Mouse (Mus musculus) common myeloid progenitor, adult 5-6 weeks (primary cell): ENCODE measurements around the gene Ptcd2. TPM values are rescaled to one million over a fixed set of nuclear protein-coding genes. Genes with fewer than 3 reads are reported as not detected.

Experiments
- ATAC-seq: replicated peaks from 2 replicates; pipeline ENCODE4 v1.8.0; 2016; ENCODE audit warnings: low read depth, mild to moderate bottlenecking, moderate TSS enrichment, inconsistent platforms; ENCODE audit not compliant: poor library complexity, severe bottlenecking
- total RNA-seq: library from RNA; stranded (forward); fragments of 200-1000, 187-1606 nt; gene quantifications from 2 replicates; pipeline ENCODE4 v1.2.3, GENCODE M21; 2017

Ptcd2 gene
- total RNA-seq: 60.5 and 64.4 TPM in 2 replicates

GRCm38 (mm10) chr13:99344599-99345575, at the start of gene Ptcd2, which contains the start of gene Mrps27:
Gene Ptcd2, minus strand, starts transcription at chr13:99344705.
Gene Mrps27, plus strand, starts transcription at chr13:99344786.
- ATAC-seq: peak; percentile 100

- peak; percentile 66 for ATAC-seq
Observed at GRCm38 (mm10) chr13:99393128-99393527, 48.6 kb upstream of the Ptcd2 start.

GRCm38 (mm10) chr13:99391417-99391816, 46.9 kb upstream of the Ptcd2 start:
- no peak for ATAC-seq

GRCm38 (mm10) chr13:99387901-99388811, 43.7 kb upstream of the Ptcd2 start:
- ATAC-seq: peak; percentile 60

GRCm38 (mm10) chr13:99386341-99386740, 41.8 kb upstream of the Ptcd2 start:
- ATAC-seq: no peak

- ATAC-seq: no peak
Observed at GRCm38 (mm10) chr13:99385911-99386310, 41.4 kb upstream of the Ptcd2 start.

GRCm38 (mm10) chr13:99384555-99385203, 40.2 kb upstream of the Ptcd2 start:
- no peak for ATAC-seq

- no peak for ATAC-seq
Observed at GRCm38 (mm10) chr13:99382373-99382772, 37.9 kb upstream of the Ptcd2 start.

GRCm38 (mm10) chr13:99378223-99378622, 33.7 kb upstream of the Ptcd2 start:
- ATAC-seq: no peak

- no peak for ATAC-seq
Observed at GRCm38 (mm10) chr13:99377055-99377454, 32.5 kb upstream of the Ptcd2 start.

- ATAC-seq: peak; percentile 78
Observed at GRCm38 (mm10) chr13:99375550-99375949, 31.0 kb upstream of the Ptcd2 start.

GRCm38 (mm10) chr13:99374191-99374590, 29.7 kb upstream of the Ptcd2 start:
- no peak for ATAC-seq

GRCm38 (mm10) chr13:99373684-99374083, 29.2 kb upstream of the Ptcd2 start:
- ATAC-seq: no peak

- ATAC-seq: no peak
Observed at GRCm38 (mm10) chr13:99371285-99371684, 26.8 kb upstream of the Ptcd2 start.

GRCm38 (mm10) chr13:99369103-99369502, 24.6 kb upstream of the Ptcd2 start:
- ATAC-seq: no peak

- ATAC-seq: no peak
Observed at GRCm38 (mm10) chr13:99367554-99368174, 23.2 kb upstream of the Ptcd2 start.

- no peak for ATAC-seq
Observed at GRCm38 (mm10) chr13:99366422-99367175, 22.1 kb upstream of the Ptcd2 start.

- ATAC-seq: no peak
Observed at GRCm38 (mm10) chr13:99363866-99364265, 19.4 kb upstream of the Ptcd2 start.

- no peak for ATAC-seq
Observed at GRCm38 (mm10) chr13:99358921-99359320, 14.4 kb upstream of the Ptcd2 start.
